Mouse (Mus musculus) 3T3-L1 (cell line): ENCODE results near the gene Commd2.

Experiments used
- DNase-seq: peaks from one replicate; pipeline ENCODE4 v3.0.0-alpha.2; 2015; ENCODE audit warnings: low read depth, low spot score

Gene Commd2

DNA sequence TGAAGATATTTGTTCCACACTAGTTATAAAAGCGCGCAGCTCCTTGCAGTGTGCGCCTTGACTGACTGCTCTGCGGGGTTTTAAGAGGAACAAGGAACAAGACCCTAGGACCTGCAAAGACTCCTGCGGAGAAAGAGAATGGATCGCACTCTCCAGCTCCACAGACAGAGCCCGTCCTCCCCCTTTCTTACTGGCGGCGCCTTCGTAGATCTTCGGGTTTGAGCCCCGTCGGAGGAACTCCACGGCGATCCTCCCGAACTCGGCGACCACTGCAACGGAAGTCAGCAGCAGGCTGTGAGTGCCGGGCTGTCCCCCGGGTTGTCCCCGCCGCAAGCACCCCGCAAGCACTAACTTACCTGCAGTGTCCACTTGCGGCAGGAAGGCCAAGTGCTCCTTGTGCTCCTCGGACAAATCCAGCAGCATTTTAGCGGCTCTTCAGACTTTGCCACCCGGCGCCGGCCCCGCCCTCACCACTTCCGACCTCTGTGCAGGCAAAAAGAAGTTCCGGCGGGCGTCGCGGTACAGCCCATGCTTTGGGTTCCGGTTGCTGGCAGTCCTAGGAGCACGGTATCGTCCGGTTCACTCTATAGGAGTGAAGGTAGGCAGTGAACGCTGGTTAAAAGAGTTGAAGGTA lies at the start of gene Commd2:
TSS of gene Commd2 (minus strand) at position 485 of the 634 bp plus-strand sequence.
- peak; percentile 89 for DNase-seq

DNA sequence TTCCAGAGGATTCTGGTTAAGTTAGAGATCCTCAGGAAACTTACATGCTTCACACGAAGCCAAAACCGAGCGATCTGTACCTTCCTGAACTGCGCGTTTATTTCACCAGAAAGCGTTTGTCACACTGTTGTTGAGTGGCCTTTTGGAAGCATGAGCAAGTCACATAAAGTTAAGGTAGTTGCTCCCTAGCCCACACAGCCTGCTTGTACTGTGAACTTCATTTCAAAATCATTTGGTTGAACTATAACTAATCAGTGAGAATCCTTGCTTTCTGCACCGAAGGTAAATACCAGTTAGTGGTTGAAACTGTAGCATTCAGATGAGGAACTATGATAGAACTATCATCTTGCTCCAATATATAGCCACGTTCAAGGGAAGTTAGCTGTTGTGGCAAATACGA lies 45.3 kb upstream of the Commd2 start:
- no peak for DNase-seq

DNA sequence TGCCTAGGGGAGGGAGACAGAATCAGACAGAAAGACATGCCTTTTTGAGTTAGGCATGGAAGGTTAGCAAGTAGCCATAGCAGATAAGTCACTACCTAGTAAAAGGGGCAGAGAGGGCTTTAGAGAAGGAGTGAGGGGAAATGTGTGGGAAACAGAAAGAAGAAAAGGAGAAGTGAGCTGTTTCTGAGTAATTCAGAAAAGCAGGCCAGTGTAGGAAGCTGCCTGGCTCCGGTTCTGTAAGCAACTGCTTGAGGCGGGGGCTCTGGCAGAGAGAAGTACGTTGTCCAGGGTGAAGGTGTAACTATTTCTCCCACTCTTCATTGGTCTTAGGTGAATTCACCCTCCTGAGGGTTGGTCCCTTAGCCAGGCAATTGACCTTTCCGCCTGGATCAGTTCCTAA lies 44.7 kb upstream of the Commd2 start:
- DNase-seq = no peak

DNA sequence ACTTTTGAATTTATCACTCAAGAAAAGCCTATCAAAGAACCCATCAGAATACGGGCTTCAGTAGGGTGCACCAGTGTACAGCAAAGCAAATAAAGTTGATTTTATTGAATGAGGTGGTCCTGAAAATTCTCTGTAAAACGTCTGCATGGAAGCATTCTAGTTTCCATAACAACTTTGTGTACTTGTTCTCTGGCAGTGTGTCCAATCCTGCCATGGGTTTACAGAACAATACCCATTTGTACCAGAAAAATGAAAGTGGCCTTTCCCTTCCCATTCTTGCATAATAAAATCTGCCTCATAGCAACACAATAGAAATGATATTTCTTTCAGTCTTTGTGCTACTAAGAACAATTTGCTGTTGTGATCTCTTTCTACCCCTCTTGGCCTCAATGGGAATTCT lies 41.2 kb upstream of the Commd2 start, which contains the start of gene Ankub1:
TSS of gene Ankub1 (minus strand) at position 81 of the 400 bp plus-strand sequence.
- no peak for DNase-seq

DNA sequence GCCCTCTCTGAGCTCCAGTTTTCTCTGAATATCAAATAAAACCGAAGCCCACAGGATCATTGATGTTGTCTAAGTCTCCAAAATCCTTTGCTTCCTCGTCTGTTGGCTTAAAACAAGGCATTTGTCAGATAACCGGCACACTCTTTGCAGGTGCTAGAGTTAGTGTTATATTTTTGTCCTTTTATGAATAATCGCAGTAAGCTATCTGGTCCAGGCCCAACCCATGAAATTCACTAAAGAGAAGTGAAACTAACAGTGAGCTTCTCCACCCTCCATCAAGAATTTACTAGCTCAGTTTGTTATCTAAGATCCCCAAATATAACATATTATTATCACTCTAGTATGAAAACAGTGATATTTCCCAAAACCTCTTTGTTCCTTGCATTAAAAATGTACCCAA lies 40.3 kb upstream of the Commd2 start:
- DNase-seq = no peak

DNA sequence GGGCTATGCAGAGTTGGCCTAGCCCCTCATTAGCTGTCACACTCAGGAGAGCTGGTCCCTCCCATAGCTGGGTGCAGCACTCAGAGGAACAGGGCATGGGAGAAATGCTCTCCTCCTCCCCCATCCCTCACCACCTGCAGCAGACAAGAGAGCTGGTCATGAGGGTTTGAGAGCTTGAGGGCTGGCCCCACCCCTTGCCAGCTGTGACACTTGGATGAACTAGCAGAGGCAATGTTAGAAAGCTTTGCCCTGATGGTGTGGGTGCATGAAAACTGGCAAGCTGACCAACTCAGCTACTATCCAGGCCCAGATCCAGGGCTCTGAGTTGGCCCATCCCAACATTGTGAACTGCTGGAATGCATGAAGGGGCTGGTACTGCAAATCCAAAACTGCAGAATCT lies 26.3 kb upstream of the Commd2 start:
- peak; percentile 9 for DNase-seq

DNA sequence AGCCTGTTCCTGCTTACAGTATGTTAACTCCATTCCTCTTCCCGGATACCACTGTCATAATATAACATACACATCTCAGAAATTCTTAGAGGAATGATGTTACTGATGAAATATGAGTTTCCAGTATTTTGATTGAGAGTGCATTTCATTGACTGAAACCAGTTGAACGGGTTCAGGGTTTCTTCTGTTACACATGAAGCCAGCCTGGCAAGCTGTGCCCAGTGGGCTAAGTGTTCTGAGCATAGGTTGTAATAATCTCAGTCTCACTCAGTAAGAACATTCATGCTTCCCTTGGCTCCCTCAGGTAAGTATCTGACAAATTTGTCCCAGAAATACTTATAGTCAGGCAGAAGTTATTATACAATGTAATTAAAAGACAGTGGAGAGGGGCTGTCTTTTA lies 22.6 kb upstream of the Commd2 start:
- DNase-seq = no peak

DNA sequence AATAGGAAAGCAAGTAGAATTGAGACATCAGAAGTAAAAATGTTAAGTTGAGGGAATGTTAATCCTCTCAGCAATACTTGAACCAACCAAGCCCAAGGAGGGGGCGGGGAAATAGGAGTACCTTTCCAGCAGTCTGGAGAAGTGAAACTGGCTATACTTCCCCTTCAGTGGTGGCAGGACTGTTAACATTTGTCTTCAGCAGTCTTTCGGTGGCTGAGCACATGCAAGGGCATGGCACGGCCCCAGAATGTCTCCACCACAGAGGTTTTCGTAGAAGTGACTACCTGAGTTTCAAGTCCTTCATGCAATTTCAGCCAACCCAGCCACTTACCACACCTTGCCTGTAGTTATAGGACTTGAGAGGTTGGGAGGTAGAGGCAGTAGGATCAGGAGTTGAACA lies 22.1 kb upstream of the Commd2 start:
- no peak for DNase-seq

DNA sequence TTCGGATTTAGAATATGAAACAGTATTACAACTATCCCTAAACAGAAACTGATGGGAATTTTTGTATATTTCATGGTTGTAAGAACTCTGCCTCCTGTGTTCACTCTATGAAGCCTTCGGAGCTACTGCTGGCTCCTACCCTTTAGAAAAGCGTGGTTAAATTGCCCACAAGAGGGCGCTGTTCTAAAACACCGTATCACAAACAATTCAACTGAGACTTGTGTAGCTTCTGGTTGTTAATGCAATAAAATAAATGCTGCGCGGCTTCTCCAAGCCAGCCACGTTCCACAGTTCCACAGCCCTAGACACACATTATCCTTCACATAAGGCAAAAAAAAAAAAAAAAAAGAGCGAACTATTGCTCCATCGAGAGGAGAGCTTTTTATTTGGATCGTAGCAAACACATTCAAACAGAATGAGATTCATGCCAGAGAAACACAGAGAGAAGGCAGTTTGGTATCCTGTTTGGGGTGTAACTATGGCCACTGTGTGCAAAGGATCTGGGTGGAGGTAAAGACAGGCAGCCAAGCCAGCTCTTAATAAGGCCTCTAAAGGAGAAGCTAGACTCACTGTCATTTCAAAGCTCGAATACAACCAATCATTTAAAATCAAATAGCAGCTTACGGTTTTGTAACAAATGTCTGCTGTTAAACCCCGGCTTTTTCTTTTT lies 15.7 kb upstream of the Commd2 start:
- peak; percentile 90 for DNase-seq

DNA sequence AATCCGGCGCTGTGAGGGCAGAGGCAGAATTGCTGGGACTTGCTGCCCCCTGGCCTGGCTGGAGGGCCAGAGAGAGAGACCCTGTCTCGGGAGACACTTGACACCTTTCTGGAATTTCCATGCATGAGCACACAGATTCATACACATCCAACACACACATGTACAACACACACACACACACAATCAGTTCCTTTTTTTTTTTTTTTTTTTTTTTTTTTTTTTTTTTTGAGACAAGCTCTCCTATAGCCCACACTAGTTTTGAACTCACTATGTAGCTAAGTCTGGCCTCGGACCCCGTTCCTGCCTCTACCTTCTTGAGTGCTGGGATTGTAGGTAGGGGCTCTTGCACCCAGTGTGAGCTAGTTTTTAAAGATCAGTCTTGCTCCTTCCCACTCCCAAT lies 14.4 kb upstream of the Commd2 start:
- no peak for DNase-seq

DNA sequence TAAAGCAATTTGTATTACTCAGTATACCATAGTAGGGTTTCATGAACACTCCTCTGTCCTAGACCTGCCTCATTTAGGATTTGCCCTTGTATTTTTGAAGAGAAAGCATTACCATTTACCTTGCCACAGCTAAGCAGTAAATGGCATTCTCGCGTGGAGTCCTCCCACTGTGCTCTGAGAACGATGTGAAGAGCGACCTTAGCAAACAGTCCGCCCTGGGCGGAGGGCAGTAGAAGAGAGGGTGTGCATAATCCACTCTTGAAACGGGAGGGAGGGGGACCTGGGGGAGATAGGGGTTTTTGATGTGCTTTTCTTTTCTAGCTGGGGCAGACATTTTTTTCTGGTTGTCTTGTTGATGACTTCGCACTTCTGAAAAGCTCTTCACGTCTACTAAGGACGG lies 13.2 kb upstream of the Commd2 start:
- DNase-seq = no peak

DNA sequence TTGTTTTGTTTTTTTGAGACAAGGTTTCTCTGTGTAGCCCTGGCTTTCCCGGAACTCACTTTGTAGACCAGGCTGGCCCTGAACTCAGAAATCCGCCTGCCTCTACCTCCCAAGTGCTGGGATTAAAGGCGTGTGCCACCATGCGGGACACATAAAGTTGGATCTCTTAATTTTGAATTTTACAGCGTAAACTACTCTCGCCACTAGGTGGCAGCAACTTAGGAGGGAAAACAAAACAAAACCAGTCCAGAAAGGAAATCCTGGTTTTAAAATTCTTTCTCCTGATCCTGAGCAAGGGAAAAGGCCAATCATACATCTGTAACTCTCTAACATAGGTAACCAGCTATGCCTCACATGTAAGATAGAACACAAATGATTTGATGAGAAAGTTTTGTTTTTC lies 12.2 kb upstream of the Commd2 start:
- peak; percentile 86 for DNase-seq

DNA sequence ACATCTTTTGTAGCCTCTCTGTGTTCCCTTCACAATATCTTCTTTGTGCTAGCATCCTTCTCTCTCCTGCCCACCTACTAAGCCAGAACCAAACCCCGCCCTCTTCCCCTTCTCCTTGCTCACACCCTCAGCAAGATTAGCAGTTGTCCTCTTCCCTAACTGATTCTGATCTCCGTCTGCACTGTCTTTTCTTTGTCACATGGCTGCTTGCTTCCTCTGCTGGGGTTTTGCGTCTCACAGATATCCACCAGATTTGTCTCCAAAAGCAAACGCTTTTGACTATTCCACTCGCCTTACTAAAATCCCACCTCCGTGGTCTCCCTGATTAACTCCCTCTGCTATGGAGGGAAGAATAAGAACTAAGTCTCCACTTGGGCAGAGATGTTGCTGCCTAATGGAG lies 7.1 kb upstream of the Commd2 start:
- DNase-seq = no peak

DNA sequence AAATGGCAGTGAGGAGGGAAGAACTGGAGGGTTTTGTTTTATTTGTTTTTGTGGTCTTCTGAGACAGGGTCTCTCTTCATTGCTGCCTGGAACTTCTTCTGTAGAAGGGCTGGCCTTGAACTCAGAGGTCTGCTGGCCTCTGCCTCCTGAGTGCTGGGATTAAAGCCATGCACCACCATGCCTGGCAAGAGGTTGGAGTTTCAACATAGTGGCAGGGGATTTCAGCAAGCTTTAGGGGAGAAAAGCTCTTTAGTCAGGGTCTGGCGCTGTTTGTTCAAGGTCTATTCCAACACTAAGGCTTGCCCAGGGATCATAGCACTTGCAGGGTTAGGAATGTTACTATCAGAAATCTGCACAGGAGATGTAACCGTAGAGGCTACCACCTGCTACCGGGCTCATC lies 2.1 kb upstream of the Commd2 start:
- DNase-seq = no peak

DNA sequence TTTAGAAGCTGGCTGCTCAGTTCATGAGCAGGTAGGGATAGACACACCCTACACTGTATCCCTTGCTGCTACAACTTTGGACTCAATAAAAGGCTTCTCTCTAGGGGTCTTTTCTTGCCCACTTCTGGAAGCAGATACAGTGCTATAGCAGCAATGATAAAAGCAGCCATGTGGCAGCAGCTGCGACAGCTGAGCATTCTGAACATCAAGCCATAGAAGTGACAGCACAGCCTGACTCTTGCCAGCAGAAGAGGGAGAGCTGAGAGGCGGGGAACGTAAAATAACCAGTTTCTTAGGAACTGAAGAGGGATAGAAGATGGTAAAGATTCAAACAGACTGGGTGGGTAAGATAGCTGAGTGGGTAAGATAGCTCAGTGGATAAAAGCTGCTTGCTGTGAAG lies 970 bp upstream of the Commd2 start:
- DNase-seq = no peak

DNA sequence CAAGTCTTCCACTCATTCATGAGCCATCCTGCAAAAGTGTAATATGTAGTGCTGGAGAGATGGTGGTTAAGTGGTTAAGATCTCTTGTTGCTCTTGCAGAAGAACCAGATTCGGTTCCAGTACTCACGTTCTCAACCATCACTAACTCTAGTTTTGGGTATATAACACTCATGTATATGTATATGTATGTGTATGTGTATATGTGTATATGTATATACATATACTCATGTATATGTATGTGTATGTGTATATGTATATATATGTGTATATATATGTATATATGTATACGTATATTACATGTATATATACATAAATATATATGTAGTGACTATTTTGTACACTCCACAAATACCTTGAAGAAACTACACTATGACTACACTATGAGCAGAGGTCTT lies 347 bp upstream of the Commd2 start:
- no peak for DNase-seq

DNA sequence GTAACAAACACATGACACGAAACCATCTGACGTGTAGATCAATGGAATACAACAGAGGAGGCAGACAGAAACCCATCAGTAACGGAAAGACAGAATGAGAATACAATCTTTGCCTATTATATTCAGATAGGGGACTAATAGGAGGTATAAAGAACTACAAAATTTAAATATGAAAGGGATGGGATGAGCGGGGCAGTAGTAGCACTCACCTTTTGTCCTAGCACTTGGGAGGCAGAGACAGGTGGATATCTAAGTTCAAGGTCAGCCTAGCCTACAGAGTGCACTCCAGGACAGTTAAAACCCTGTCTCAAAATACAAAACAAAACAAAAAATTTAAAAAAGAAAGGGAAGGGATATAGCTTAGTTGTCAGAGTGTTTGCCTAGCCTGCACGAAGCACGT lies 8.3 kb downstream of the Commd2 start:
- DNase-seq = no peak

DNA sequence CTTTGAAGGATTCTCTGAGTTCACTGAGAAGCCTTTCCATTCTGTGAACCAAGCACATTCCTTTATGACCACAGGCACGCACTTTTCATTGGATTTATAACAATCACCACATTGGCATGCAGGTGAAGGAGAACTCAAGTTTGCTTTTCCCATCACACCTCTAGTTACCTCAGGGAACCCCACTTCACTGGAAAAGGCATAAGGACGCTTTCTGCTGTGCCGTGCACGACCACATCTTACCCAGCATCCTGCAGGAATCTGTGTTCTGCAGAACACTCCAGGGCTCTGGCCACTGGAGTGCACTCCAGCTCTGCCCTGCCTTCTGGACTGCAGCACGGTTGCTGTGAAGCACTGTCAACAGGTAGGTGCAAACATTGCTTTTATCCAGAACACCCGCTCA lies 13.9 kb downstream of the Commd2 start:
- DNase-seq = peak; percentile 42

DNA sequence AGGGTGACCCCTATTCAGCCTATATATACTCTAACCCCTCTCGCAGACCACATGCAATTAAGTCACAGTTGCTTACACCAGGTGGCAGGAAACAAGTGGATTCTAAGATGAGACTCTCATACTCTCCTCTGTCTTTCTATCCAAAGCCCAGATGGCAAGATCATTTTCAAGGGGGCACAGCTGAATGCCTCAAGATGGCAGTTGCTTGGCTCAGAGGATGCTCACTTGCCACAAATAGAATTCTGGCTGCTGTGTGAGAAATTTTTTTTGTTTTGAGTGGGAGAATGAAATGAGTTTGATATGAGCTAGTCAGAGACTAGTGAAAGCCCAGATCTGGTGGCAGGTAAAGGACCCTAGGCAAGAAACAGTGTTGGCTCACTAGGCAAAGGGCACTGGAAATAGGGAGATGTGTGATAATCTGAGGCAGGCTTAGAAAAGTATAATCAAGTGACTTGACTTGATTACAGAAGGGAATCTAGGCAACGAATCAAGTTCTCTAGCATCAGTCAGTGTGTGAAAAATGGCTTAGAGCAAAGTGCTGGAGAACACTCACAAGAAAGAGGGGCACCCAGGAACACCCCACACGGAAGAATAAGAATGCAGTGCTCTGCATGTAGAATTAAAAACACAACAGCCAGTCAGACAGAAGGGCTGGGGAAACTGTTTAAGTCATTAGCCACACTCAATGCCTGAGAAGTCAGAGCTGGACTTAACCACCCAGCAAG lies 16.6 kb downstream of the Commd2 start:
- DNase-seq = no peak

DNA sequence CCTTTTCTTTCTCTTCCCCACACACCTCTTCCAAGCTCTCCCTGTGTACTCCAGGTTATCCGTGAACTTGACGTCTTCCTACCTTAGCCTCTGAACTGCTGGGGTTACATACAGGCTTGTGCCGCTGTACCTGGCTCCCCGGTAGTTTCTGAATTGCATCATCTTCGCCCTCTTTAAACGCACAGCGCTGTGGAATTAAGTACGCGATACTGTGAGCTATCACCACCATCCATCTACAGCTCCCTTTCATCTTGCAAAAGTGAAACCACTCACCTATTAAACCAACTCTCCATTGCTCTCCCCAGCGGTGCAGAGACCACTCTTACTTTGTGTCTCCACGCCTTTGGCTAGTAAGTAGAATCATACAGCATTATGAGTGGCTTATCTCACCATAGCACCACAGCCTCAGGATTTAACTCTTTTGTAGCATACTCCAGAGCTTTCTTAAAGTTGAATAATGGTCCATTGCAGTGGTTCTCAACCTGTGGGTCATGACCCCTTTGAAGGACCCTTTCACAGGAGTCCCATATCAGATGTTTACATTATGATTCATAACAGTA lies 24.5 kb downstream of the Commd2 start:
- no peak for DNase-seq

DNA sequence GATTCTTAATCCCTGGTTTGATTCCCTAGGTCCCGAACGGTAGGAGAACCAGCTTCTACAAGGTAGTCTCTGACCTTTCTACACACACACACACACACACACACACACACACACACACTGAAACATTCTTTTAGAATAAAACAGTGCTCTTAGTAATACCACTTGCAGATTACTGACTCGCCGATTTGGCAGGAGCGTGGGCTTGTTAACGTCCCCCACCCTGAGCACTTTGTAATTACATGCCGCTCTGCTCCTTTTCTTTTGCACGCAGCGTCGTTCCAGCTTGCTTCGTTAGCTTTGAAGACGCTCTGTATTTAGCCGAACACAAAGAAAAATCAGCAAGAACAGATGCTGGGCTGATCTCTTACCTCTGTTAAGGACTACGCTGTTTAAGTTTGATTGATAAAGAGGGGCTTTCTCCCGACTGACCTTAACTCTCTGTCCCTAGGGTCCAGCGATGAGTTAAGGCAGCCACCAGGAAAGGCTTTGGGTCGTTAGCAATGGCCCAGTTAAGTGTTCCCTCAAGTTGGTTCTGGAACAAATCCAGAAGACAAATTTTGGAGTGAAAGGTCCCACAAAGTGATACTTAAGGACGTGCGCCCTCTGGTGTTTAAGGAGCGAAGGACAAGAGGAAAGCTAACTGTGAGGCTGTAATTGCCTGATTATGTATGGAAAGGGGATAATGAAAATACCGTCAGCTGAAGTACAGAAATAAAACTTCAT lies 26.1 kb downstream of the Commd2 start:
- DNase-seq = peak; percentile 97

DNA sequence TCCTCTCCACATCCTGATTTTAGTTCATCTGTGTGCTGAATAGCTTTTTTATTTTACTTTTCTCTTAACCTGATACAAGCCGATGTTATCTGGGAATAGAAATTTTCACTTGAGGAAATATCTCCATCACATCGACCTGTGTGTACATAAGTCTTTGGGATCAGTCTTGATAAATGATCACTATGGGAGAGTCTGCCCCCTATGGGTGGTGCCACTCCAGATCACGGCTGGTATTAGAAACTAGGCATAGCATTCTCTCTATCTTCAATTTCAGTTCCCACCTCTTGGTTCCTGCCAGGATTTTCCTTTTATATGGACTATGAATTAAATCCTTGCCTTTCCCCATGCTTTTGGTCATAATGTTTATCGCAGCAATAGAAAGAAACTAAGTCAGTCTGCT lies 31.8 kb downstream of the Commd2 start:
- DNase-seq = peak; percentile 50
